Mouse (Mus musculus) kidney, postnatal 36 days (tissue): ENCODE data around the gene Rreb1.

Experiments used
- DNase-seq, 2 experiments: peaks; one replicate each; pipeline ENCODE4 v3.0.0; 2021 to 2022; ENCODE audit warnings: mixed read lengths in 2 of 2

The Rreb1 gene

GRCm38 (mm10) chr13:37952981-37953380 is 174.8 kb downstream of the Rreb1 start:
- no peak for DNase-seq

DNA sequence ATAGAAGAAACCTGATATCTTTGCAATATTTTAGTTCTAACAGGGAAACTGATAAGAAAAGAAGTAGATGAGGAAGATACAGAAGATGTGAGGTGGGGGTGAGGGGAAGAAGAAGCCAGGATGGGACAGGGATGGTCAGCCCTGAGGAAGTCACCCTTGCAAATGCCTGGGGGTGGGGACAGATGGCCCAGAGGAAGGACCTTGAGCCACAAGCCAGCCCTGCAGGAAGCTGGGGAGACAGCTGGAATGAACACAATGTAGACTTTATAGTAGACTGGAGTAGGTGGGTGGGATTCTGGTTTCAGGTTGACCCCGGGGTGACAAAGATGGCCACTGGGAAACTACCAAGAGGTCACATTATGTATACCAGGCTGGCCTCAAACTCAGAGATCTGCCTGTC is 176.1 kb downstream of the Rreb1 start:
- DNase-seq = no peak

GRCm38 (mm10) chr13:37958498-37959238 is 180.5 kb downstream of the Rreb1 start:
- DNase-seq = no peak

- DNase-seq = peak; percentile 30 to 53
Measured at GRCm38 (mm10) chr13:37959239-37959907, 181.2 kb downstream of the Rreb1 start.

GRCm38 (mm10) chr13:37959936-37960335 is 181.7 kb downstream of the Rreb1 start:
- no peak for DNase-seq

- DNase-seq = no peak
Measured at GRCm38 (mm10) chr13:37962541-37962940, 184.3 kb downstream of the Rreb1 start.

DNA sequence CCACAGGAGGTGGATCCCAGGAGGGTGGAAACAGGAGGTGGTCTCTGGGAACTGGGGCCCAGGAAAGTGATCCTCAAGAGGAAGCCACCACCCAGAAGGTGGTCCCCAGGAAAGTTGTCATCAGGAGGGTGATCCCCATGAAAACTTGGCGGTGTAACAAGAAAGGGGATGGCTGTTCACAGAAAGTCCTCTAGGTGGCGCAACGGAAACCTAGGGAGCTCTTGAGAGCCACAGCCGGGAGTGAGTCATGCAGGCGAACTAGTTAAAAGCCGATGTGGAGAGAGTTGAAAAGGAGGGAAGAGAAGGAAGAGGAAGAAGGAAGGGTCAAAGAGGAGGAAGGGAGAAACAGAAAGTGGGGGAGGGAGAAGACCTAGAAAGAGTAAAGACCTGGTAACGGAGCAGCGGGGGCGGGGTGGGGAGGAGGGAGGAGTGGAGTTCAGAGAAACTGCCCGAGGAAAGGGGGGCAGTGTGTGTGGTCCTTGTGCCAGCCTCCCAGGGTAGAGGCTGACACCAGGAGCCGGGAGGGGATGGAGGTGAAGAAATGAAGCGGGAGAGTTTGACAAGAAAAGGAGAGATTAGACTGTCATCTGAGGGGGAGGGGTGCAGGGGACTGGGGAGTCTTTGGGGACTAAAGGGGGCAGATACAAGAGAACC is 185.3 kb downstream of the Rreb1 start:
- DNase-seq = peak; percentile 71 to 84

DNA sequence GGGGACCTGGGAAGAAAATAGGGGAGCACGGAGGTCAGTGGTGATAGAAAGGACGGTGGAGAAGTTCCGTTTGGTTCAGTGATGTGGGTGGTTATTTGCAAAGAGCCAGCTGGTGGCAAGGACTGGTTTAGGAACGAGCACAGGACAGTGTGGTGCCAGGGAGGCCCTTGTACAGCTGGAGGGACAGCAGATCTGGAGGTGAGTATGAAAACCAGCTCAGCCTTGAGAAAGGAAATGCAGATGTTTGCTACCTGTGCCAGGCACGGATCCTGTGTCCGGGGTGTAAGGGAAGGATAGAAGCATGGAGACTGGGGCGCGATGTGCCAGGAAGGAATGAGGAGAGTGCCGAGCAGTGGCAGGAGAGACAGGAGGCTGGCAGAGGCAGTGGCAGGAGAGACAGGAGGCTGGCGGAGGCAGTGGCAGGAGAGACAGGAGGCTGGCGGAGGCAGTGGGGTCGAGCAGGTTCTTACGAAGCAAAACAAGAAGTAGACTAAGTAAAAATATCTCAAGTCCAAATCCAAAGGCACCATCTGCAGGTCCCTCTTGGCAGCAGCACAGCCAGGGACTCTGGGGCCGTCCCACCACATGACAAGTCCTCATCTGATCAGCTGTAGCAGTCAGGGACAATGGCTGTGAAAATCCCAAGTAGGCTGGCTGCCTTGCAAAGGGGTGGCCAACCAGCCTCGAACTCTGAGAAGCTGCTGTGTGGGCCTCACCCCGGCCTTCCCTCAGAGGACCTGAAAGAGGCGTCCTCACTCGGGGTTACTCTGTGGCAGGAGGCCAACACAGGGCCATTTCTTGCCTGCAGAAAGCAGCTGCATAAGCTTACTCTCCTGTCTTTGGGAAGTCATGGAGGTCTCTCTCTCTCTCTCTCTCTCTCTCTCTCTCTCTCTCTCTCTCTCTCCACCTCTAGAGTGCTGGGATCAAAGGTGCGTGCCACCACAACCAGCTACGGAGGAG is 186.2 kb downstream of the Rreb1 start:
- DNase-seq = no peak

- DNase-seq = no peak
Measured at GRCm38 (mm10) chr13:37965126-37965914, 187.1 kb downstream of the Rreb1 start.

GRCm38 (mm10) chr13:37966256-37967051 is 188.3 kb downstream of the Rreb1 start:
- DNase-seq = no peak

GRCm38 (mm10) chr13:37967052-37967437 is 188.8 kb downstream of the Rreb1 start:
- DNase-seq = peak; percentile 48 to 53

- DNase-seq = no peak
Measured at GRCm38 (mm10) chr13:37967565-37967964, 189.4 kb downstream of the Rreb1 start.

GRCm38 (mm10) chr13:37969337-37969736 is 191.1 kb downstream of the Rreb1 start:
- DNase-seq = peak; percentile 76 to 93

- DNase-seq = no peak
Measured at GRCm38 (mm10) chr13:37969988-37970387, 191.8 kb downstream of the Rreb1 start.

DNA sequence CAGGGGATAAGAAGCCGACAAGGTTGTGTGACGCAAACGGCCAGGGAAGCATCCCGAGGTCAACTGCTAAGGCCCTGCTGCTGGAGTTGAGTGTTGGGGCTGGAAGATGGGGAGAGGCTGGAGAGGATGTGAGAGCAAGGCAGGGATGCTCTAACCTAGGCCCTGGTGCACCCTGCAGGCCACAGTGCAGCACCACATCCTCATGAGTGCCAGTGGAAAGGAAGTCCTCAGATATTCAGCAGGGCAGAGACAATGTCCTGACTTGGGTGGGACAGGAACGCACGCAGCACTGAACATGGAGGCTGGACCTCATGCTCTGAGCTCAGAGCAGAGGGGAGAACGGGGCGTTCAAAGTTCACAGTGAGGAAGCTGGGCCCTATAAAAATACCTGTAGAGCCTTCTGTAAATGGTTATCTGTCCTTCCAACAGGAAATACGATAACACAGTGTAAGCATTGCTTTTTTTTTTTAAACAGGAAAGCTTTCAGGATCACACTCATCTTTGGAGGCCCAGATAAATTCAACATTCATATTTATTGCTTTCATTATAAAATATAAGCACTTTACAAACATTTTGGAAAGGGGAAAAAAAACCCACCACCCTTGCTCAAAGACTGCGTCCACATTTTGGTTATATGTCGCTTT is 192.8 kb downstream of the Rreb1 start:
- DNase-seq = no peak

DNA sequence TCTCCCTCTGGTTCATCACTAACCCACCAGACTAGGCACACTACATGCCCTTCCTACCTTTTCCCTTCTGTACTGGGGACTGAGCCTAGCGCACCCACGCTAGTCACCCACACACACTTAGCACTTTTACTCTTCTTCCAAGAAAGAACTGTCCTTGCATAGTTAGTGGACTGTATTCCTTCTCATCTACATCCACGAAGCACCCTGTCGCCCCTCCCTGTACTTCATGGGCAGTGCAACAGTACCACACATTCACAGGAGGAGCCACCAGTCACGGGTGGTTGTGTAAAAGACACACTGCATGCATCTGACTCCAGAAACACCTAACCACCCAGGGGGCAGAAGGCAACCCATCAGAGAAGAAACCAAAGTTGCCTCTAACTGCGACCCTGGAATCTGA is 195.8 kb downstream of the Rreb1 start:
- DNase-seq = no peak

DNA sequence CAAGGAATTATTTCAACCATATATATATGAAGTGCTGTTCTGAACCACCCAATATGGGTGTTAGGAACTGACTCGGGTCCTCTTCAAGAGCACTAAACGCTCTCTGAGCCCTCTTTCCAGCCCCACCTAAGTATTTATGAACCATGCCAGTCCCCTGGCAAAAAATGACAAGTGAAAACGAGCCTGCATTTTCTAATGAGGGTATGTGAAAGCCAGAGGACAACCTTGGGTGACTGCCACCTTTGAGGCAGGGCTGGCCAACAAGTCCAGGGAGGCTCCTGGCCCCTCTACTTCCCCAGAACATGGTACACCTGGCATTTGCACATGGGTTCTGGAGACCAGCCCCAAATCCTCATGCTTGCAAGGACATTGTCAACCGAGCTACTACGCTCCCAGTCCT is 196.5 kb downstream of the Rreb1 start:
- DNase-seq = no peak

GRCm38 (mm10) chr13:37979506-37979905 is 201.3 kb downstream of the Rreb1 start:
- no peak for DNase-seq

- DNase-seq = no peak
Measured at GRCm38 (mm10) chr13:37980346-37980745, 202.1 kb downstream of the Rreb1 start.

DNA sequence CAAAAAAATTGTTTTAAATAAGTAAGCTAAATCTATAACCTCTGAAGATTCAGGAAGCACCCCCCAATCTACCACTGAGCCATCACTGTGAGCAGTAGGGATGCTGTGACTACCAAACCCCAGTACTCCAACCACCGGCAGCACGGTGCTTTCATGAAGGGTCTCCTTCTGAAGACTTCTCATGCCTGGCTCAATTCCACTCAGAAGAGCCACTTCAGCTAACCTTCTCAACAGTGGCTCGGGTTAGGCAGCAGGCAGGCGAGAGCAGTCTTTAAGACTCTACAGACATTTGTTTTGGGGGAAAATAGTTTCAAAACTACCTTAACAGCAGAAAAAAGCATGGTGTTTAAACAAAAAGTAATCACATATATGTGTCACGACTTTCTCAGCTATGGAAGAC is 202.9 kb downstream of the Rreb1 start:
- no peak for DNase-seq

GRCm38 (mm10) chr13:37986166-37986565 is 208.0 kb downstream of the Rreb1 start:
- no peak for DNase-seq
